Mouse (Mus musculus): ENCODE data around the gene Gm45213.

GRCm38 (mm10) chr7:66001797-66002196, 41.6 kb upstream of the Gm45213 start:
- TF ChIP-seq CTCF (IDR thresholded peaks at IDR 0.05; ENCODE audit: low read depth) (no peak), EP300 (IDR thresholded peaks at IDR 0.05; ENCODE audit: low read depth) (no peak)

Data from liver, embryonic 14.5 days (tissue).